Mouse (Mus musculus): ENCODE measurements at regions not wholly inside any gene's neighbourhood (a gene's known extent, or its start where the extent isn't known, plus 50 kb on each side); places are given as distances from the start of the nearest gene placed in this dataset.

DNA sequence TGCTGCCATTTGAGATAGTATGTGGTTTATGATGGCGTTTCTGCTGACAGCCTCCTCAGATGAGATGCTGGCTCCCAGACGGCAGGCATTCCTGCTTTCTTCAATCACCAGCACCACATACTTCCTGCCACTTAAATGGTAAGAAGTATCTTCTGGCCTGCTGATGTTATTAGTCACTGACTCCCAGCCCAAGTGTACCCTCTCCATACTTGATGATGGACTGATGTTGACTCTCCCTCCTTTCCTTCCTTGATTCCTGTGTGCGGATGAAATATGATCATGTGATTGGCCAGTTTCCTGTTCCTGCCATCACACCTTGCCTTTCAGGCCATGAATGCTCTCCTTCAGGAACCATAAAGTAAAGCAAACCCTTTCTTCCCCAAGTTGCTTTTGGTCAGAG is 50.8 kb upstream of the Rpl10-ps3 start:
- no peak for ATAC-seq (replicated peaks)
- Histone ChIP-seq H3K9me3 (no peaks in the 10 kb centered on the region), H3K9ac (replicated peaks) (no peak overlapping the region), H3K36me3 (no peaks in the 10 kb centered on the region), H3K4me3 (no peak overlapping the region), H3K27ac (replicated peaks) (no peak overlapping the region), H3K27me3 (no peaks in the 10 kb centered on the region), H3K4me1 (no peaks in the 10 kb centered on the region), H3K4me2 (replicated peaks) (no peak overlapping the region)
- 89% methylated on average over 3 of the region's 3 CpGs for WGBS

DNA sequence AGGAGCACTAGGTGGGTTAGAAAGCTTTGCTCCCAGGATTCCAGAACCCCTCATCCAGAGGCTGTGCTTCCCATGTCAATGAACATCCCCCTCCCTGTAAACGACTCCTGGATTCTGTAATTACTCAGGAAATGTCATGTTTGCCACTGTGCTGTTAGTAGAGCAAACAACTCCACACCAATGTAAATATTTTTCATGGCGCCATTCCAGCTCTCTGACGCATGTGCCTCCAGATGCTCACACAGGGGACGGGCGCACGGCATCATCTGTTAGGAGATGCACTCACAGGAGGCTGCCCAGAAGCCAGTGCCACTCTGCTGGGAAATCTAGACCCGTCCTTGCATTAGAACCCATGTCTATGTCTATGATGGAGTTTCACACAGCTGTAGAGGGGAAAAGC is 51.3 kb upstream of the Rpl10-ps3 start:
- Histone ChIP-seq H3K4me3 (no peak overlapping the region), H3K4me1 (no peaks in the 10 kb centered on the region), H3K4me2 (replicated peaks) (no peak overlapping the region), H3K9me3 (no peaks in the 10 kb centered on the region), H3K27ac (replicated peaks) (no peak overlapping the region), H3K9ac (replicated peaks) (no peak overlapping the region), H3K27me3 (no peaks in the 10 kb centered on the region), H3K36me3 (no peaks in the 10 kb centered on the region)
- no peak for ATAC-seq (replicated peaks)
- WGBS = 83% methylated on average over 7 of the region's 7 CpGs

- Histone ChIP-seq H3K36me3 (no peaks in the 10 kb centered on the region), H3K4me1 (no peaks in the 10 kb centered on the region), H3K4me3 (no peak overlapping the region), H3K9me3 (no peaks in the 10 kb centered on the region), H3K9ac (replicated peaks) (no peak overlapping the region), H3K27ac (replicated peaks) (no peak overlapping the region), H3K4me2 (replicated peaks) (no peak overlapping the region), H3K27me3 (no peaks in the 10 kb centered on the region)
- ATAC-seq (replicated peaks) = no peak
- WGBS = 75% methylated on average over 4 of the region's 4 CpGs
Measured at GRCm38 (mm10) chr9:50408396-50408795, 63.6 kb upstream of the Rpl10-ps3 start.

DNA sequence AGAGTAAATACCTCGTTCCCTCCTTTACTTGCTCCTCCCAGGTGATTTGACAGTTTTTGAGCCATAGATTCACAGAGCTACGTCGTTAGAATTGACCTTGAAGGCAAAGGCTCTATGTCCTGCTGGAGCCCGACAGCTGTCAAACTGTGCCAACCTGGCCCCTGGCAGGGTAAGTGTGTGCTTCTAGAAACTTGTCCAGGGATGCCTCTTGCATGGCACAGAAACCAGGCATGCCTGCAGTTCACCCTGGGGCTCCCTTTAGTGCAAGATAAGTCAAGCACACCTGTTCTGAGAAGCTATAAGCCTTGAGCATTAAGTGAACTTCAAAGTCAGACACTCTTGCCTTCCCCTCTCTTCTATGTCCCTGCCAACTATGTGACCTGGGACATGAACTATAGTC is 64.1 kb upstream of the Rpl10-ps3 start:
- Histone ChIP-seq H3K36me3 (no peaks in the 10 kb centered on the region), H3K27ac (replicated peaks) (no peak overlapping the region), H3K4me1 (no peaks in the 10 kb centered on the region), H3K9ac (replicated peaks) (no peak overlapping the region), H3K4me3 (no peak overlapping the region), H3K9me3 (no peaks in the 10 kb centered on the region), H3K4me2 (replicated peaks) (no peak overlapping the region), H3K27me3 (no peaks in the 10 kb centered on the region)
- WGBS = 65% methylated on average over 4 of the region's 4 CpGs
- no peak for ATAC-seq (replicated peaks)

DNA sequence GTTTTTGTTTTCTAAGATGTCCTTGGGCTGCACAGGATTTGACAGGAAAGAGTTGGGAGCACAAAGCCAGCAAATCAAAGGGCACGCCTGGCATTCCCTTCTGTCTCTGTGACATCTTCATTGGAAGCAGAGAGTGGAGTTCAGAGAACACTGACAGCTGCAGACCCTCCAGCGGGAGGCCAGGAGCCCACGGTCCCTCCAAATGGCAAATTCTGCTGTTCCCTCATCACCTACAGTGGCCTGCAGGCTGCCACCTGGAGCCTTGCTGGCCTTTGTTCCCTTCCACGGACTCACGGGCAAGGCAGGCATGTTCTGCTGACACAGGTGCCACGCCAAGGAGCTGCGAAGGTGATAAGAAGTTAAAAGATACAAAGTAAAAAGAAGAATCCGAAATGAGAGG is 68.2 kb upstream of the Rpl10-ps3 start:
- no peaks in the 10 kb centered on the region for H3K9me3 ChIP-seq
- H3K27me3 ChIP-seq = no peaks in the 10 kb centered on the region
- H3K4me3 ChIP-seq = no peak overlapping the region
- no peak overlapping the region for H3K4me2 ChIP-seq (replicated peaks)
- no peak overlapping the region for H3K27ac ChIP-seq (replicated peaks)
- H3K36me3 ChIP-seq = no peaks in the 10 kb centered on the region
- H3K4me1 ChIP-seq = 0 out of 2 replicates have a peak, but pooled peaks cover 3% of the 10 kb centered on the region
- no peak overlapping the region for H3K9ac ChIP-seq (replicated peaks)
- WGBS = 90% methylated on average over 8 of the region's 8 CpGs
- no peak for ATAC-seq (replicated peaks)

DNA sequence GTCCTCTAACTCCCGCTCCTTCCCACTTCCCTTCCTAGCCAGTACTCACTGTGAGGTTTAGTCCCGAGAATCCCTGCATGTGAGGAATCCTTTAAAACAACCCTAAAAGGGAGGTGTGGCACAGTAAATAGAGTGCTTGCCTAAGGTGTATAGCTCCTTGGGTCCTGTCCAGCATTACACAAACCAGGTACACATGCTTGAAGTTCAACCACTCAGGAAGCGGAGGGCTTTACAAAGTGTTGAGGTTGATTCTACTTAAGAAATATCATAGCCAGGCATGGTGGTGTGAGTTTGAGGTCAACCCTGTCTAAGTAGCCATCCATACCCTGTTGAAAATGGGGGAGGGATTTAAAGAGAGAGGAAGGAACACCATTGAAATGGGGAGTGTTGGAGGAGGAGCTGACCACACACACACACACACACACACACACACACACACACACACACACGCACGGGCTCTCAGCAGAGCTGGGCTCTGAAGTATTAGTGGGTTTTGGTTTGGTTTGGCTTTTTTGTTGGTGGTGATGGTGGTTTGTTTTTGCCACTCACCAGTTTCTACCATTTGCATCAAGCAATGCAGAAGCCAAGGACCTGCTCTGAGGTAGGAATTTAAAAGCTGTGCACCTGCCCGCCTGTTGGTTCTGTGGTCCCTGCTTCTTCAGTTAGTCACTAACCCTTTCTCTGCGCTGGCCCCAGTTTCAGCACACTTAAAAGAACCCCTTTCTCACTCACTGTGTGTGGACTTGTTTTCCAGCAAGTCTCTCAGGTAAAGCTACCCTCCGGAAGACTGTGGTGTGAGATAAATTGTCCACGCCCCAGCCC is 69.0 kb upstream of the Rpl10-ps3 start:
- H3K4me2 ChIP-seq (replicated peaks) = no peak overlapping the region
- H3K4me1 ChIP-seq = 0 out of 2 replicates have a peak, but pooled peaks cover 3% of the 10 kb centered on the region
- 92% methylated on average over 9 of the region's 9 CpGs for WGBS
- ATAC-seq (replicated peaks) = no peak
- H3K9ac ChIP-seq (replicated peaks) = no peak overlapping the region
- H3K36me3 ChIP-seq = no peaks in the 10 kb centered on the region
- no peak overlapping the region for H3K27ac ChIP-seq (replicated peaks)
- H3K27me3 ChIP-seq = no peaks in the 10 kb centered on the region
- no peaks in the 10 kb centered on the region for H3K9me3 ChIP-seq
- H3K4me3 ChIP-seq = no peak overlapping the region

DNA sequence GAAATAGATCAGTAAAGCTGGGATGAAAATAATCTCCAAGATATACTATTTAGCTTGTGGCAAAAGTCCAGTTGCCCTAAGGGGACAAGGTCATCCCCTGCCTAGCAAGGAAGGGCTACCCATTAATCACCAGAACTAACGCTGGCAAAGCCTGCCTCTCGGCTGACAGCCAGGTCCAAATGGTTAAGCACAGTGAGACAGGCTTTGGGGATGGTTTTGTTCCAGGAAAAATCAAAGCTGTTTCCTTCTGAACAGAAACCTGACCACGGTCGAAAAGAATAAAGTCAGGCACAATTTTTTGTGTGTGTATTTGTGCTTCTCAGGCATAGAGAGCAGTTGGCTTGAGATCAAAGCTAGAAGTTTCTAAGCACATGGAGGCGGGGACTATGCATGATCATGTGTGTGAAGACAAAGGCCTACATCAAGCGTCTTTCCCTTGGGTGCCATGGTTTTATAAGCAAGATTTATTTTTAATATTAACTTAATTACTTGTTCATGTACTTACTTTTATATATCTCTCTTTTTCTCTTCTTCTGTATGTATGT is 70.1 kb upstream of the Rpl10-ps3 start:
- Histone ChIP-seq H3K4me1 (0 out of 2 replicates have a peak, but pooled peaks cover 3% of the 10 kb centered on the region), H3K36me3 (no peaks in the 10 kb centered on the region), H3K9me3 (no peaks in the 10 kb centered on the region), H3K9ac (replicated peaks) (no peak overlapping the region), H3K27me3 (no peaks in the 10 kb centered on the region), H3K4me2 (replicated peaks) (no peak overlapping the region), H3K4me3 (no peak overlapping the region), H3K27ac (replicated peaks) (no peak overlapping the region)
- ATAC-seq (replicated peaks) = no peak
- 54% methylated on average over 6 of the region's 6 CpGs for WGBS

- Histone ChIP-seq H3K9ac (replicated peaks) (no peak overlapping the region), H3K4me2 (replicated peaks) (no peak overlapping the region), H3K36me3 (no peaks in the 10 kb centered on the region), H3K27me3 (no peaks in the 10 kb centered on the region), H3K27ac (replicated peaks) (no peak overlapping the region), H3K4me1 (0 out of 2 replicates have a peak, but pooled peaks cover 3% of the 10 kb centered on the region), H3K4me3 (no peak overlapping the region), H3K9me3 (no peaks in the 10 kb centered on the region)
- no peak for ATAC-seq (replicated peaks)
- 85% methylated on average over 3 of the region's 3 CpGs for WGBS
Measured at GRCm38 (mm10) chr9:50416677-50417076, 71.9 kb upstream of the Rpl10-ps3 start.

- Histone ChIP-seq H3K4me3 (no peak overlapping the region), H3K9me3 (no peaks in the 10 kb centered on the region), H3K4me2 (replicated peaks) (no peak overlapping the region), H3K36me3 (no peaks in the 10 kb centered on the region), H3K9ac (replicated peaks) (no peak overlapping the region), H3K27me3 (no peaks in the 10 kb centered on the region), H3K27ac (replicated peaks) (no peak overlapping the region), H3K4me1 (no peaks in the 10 kb centered on the region)
- 88% methylated on average over 2 of the region's 2 CpGs for WGBS
- no peak for ATAC-seq (replicated peaks)
Measured at GRCm38 (mm10) chr9:50421061-50421460, 73.3 kb upstream of the Plet1 start.

GRCm38 (mm10) chr9:50421572-50422285 is 72.6 kb upstream of the Plet1 start:
- H3K4me3 ChIP-seq = no peak overlapping the region
- 74% methylated on average over 23 of the region's 23 CpGs for WGBS
- H3K9ac ChIP-seq (replicated peaks) = no peak overlapping the region
- H3K9me3 ChIP-seq = no peaks in the 10 kb centered on the region
- no peak overlapping the region for H3K4me2 ChIP-seq (replicated peaks)
- no peak for ATAC-seq (replicated peaks)
- H3K27me3 ChIP-seq = no peaks in the 10 kb centered on the region
- no peaks in the 10 kb centered on the region for H3K4me1 ChIP-seq
- no peaks in the 10 kb centered on the region for H3K36me3 ChIP-seq
- H3K27ac ChIP-seq (replicated peaks) = no peak overlapping the region

DNA sequence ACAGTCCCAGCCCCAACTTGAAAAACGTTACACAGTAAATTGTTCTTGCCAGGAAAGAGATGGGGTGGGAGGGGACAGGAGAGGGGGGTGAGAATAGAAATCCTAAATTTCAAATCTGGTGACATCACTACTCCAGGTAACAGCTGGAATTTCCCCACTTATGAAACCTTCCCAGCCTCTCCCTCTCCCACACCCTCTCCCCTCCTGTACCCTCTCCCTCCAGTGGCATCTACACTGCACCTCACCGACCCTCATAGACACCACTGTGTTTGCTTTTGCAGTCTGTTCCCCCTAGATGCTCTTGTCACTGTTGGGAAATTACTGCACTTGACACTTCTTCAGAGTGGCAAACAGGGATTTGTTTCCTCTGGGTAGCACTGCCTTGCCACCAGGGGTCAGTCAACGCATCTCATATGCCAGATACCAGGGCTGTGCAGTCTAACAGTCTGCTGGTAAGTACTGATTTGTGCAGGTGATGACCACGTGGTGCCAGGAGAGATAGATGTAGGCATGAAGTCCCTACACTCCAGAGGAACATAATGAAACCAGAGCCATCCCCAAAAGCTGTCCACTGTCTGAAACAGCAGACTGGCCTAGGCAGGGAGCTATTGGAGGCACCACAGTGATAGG is 68.3 kb upstream of the Plet1 start:
- H3K36me3 ChIP-seq = no peaks in the 10 kb centered on the region
- no peak overlapping the region for H3K9ac ChIP-seq (replicated peaks)
- 49% methylated on average over 4 of the region's 4 CpGs for WGBS
- no peak overlapping the region for H3K4me3 ChIP-seq
- no peaks in the 10 kb centered on the region for H3K27me3 ChIP-seq
- no peak for ATAC-seq (replicated peaks)
- H3K4me1 ChIP-seq = no peaks in the 10 kb centered on the region
- H3K4me2 ChIP-seq (replicated peaks) = no peak overlapping the region
- H3K9me3 ChIP-seq = no peaks in the 10 kb centered on the region
- no peak overlapping the region for H3K27ac ChIP-seq (replicated peaks)

GRCm38 (mm10) chr9:50430147-50430546 is 64.2 kb upstream of the Plet1 start:
- no peak overlapping the region for H3K4me2 ChIP-seq (replicated peaks)
- ATAC-seq (replicated peaks) = no peak
- H3K4me3 ChIP-seq = no peak overlapping the region
- H3K36me3 ChIP-seq = no peaks in the 10 kb centered on the region
- peaks cover 11% of the 10 kb centered on the region for H3K4me1 ChIP-seq
- no peaks in the 10 kb centered on the region for H3K9me3 ChIP-seq
- no peak overlapping the region for H3K27ac ChIP-seq (replicated peaks)
- WGBS = 87% methylated on average over 7 of the region's 7 CpGs
- H3K9ac ChIP-seq (replicated peaks) = no peak overlapping the region
- H3K27me3 ChIP-seq = no peaks in the 10 kb centered on the region
